Mouse (Mus musculus) hindbrain, embryonic 15.5 days (tissue): ENCODE results near the gene Tmem259. TPM values are rescaled to one million over a fixed set of nuclear protein-coding genes. Genes with fewer than 3 reads are reported as not detected.
A peak's percentile ranks its signal among the peaks of the same experiment; 100 is the strongest.

Experiments used
- ATAC-seq: fragments of 200-750 bp; cut with Nextera tagmentation; 2 replicates; pipeline ENCODE4 v1.8.0; 2017; ENCODE audit warnings: low read depth, moderate number of reproducible peaks, moderate TSS enrichment; ENCODE audit not compliant: low FRiP score
- H3K27ac ChIP-seq: fragments of 300-500 bp; sonication (generic); replicated peaks from 2 replicates; pipeline ENCODE4 v1.5.1; 2015; ENCODE audit warnings: mild to moderate bottlenecking, inconsistent platforms
- H3K27me3 ChIP-seq: fragments of 300-500 bp; sonication (generic); 2 replicates; pipeline ENCODE4 v1.6.1; 2015; ENCODE audit warnings: control low read depth, inconsistent platforms
- H3K36me3 ChIP-seq: fragments of 300-500 bp; sonication (generic); 2 replicates; pipeline ENCODE4 v1.6.1; 2015; ENCODE audit warnings: control low read depth, inconsistent platforms
- H3K4me1 ChIP-seq: fragments of 300-500 bp; sonication (generic); replicated peaks from 2 replicates; pipeline ENCODE4 v1.6.1; 2015; ENCODE audit warnings: control low read depth, inconsistent platforms
- H3K4me2 ChIP-seq: fragments of 300-500 bp; sonication (generic); 2 replicates; pipeline ENCODE4 v1.6.1; 2015; ENCODE audit warnings: moderate library complexity, mild to moderate bottlenecking, inconsistent platforms
- H3K4me3 ChIP-seq: fragments of 300-500 bp; sonication (generic); 2 replicates; pipeline ENCODE4 v1.5.1; 2015; ENCODE audit warnings: mild to moderate bottlenecking, inconsistent platforms
- H3K9ac ChIP-seq: fragments of 300-500 bp; sonication (generic); 2 replicates; pipeline ENCODE4 v1.6.1; 2015; ENCODE audit warnings: inconsistent platforms
- H3K9me3 ChIP-seq: fragments of 300-500 bp; sonication (generic); 2 replicates; pipeline ENCODE4 v1.6.1; 2016; ENCODE audit warnings: control low read depth, inconsistent platforms
- WGBS: fragments of 180-500 bp; shearing (Covaris S2); methylation state at CpG from one replicate; pipeline ENCODE4 v1.1.7; 2015; 5-methylcytosine and 5-hydroxymethylcytosine counted together
- polyA plus RNA-seq: library from polyadenylated mRNA; unstranded; fragments of >200 nt; fragmentation: Nextera tagmentation; extraction: Ambion mirVana; gene quantifications from 2 replicates; pipeline ENCODE4 v1.2.1, GENCODE M21; 2015

Tmem259 gene
- polyA plus RNA-seq, 1 experiment from 2014 or later: 27.3 TPM

DNA sequence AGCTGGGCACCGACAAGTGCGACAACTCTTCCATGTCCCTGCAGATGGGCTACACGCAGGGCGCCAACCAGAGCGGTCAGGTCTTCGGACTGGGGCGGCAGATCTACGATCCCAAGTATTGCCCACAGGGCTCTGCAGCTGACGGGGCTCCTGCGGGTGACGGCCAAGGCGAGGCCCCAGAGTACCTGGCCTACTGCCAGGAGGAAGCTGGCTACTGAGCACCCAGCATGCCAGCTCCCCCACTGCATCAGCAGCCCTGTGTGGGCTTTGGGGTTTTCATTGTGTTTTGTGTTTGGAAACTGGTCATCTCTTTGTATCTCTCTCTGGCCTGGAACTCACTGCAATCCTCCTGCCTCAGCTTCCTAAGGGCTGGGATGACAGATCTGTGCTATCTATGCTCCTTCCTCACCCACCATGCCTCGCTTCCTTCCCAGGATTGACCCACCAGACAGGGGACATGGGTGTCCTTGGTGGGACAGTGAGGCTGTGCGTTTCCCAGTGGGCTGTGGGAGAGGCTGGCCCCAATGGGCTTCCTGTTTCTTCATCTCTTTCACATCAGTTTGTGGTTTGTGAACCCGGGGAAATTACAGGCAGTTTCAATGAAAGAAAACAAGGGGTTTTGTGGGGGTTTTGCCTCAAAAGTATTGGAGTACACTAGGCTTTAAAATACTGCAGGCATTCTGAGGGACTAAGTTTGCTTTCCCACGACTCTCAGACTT lies 10.4 kb upstream of the Tmem259 start:
- Histone ChIP-seq H3K27me3 (peaks cover 15% of the 10 kb centered on the region), H3K4me1 (peaks cover 29% of the 10 kb centered on the region), H3K27ac (no peak overlapping the region), H3K4me3 (no peak overlapping the region), H3K36me3 (no peaks in the 10 kb centered on the region), H3K9me3 (no peaks in the 10 kb centered on the region), H3K4me2 (no peak overlapping the region), H3K9ac (no peak overlapping the region)
- ATAC-seq: no peak
- 77% methylated on average over 16 of the region's 16 CpGs for WGBS

- 84% methylated on average over 6 of the region's 6 CpGs for WGBS
Observed at GRCm38 (mm10) chr10:79991548-79991947, 7.4 kb upstream of the Tmem259 start.

DNA sequence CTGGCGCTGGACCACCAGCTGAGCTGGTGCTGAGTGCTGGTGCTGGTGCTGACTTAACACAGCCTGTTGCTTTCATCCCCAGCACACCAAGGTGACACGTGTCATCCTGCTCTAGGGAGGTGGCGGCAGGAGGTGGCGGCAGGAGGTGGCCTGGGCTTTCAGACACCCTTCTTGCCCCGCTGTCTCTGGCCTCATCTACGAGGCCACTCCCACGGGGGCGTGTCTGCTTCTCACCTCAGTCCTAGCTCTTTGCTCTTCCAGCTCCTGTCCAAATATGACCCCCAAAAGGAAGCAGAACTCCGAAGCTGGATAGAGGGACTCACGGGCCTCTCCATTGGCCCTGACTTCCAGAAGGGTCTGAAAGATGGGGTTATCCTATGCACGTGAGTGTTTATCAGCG lies 7.0 kb upstream of the Tmem259 start:
- Histone ChIP-seq H3K9ac (no peak overlapping the region), H3K9me3 (no peaks in the 10 kb centered on the region), H3K36me3 (no peaks in the 10 kb centered on the region), H3K4me2 (no peak overlapping the region), H3K4me3 (no peak overlapping the region), H3K27ac (no peak overlapping the region), H3K27me3 (peaks cover 39% of the 10 kb centered on the region), H3K4me1 (peaks cover 31% of the 10 kb centered on the region)
- no peak for ATAC-seq
- WGBS: 58% methylated on average over 12 of the region's 12 CpGs

More at GRCm38 (mm10) chr10:79991548-79991947, 7.4 kb upstream of the Tmem259 start:
- Histone ChIP-seq H3K27ac (no peak overlapping the region), H3K4me3 (no peak overlapping the region), H3K36me3 (no peaks in the 10 kb centered on the region), H3K4me1 (peaks cover 30% of the 10 kb centered on the region), H3K27me3 (peaks cover 39% of the 10 kb centered on the region), H3K9ac (no peak overlapping the region), H3K9me3 (no peaks in the 10 kb centered on the region), H3K4me2 (no peak overlapping the region)
- no peak for ATAC-seq

DNA sequence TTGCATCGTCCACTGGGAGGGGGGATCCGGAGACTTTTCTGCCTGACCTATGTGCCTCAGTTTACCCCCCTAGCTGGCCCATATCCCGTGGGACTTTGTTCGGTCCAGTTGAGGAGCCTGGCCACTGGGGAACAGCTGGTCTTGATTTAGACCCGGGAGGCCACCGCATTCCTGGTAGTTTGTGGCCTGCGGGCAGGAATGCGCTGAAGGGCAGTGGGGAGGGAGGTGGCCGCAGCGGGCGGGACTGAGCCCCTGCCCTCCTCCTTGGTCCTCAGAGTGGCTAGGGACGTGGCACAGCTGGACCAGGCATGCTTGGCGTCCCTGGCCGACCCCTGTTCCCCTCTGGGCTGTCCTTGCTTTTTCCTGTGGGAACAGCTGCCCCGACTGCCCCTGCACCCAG lies 5.7 kb upstream of the Tmem259 start:
- Histone ChIP-seq H3K27ac (no peak overlapping the region), H3K9me3 (no peaks in the 10 kb centered on the region), H3K4me3 (no peak overlapping the region), H3K36me3 (no peaks in the 10 kb centered on the region), H3K27me3 (peaks cover 39% of the 10 kb centered on the region), H3K4me2 (peak overlapping the region; percentile 75), H3K4me1 (peaks cover 30% of the 10 kb centered on the region), H3K9ac (no peak overlapping the region)
- ATAC-seq: no peak
- WGBS: 11% methylated on average over 15 of the region's 15 CpGs

- 33% methylated on average over 8 of the region's 8 CpGs for WGBS
- Histone ChIP-seq H3K4me2 (peak overlapping the region; percentile 75), H3K27me3 (peaks cover 39% of the 10 kb centered on the region), H3K9me3 (no peaks in the 10 kb centered on the region), H3K4me3 (peak overlapping the region; percentile 47), H3K27ac (no peak overlapping the region), H3K36me3 (no peaks in the 10 kb centered on the region), H3K4me1 (peaks cover 30% of the 10 kb centered on the region), H3K9ac (0 out of 2 replicates have a peak overlapping the region, but pooled peaks have one; percentile 47)
- no peak for ATAC-seq
Observed at GRCm38 (mm10) chr10:79989272-79989786, 5.2 kb upstream of the Tmem259 start.

DNA sequence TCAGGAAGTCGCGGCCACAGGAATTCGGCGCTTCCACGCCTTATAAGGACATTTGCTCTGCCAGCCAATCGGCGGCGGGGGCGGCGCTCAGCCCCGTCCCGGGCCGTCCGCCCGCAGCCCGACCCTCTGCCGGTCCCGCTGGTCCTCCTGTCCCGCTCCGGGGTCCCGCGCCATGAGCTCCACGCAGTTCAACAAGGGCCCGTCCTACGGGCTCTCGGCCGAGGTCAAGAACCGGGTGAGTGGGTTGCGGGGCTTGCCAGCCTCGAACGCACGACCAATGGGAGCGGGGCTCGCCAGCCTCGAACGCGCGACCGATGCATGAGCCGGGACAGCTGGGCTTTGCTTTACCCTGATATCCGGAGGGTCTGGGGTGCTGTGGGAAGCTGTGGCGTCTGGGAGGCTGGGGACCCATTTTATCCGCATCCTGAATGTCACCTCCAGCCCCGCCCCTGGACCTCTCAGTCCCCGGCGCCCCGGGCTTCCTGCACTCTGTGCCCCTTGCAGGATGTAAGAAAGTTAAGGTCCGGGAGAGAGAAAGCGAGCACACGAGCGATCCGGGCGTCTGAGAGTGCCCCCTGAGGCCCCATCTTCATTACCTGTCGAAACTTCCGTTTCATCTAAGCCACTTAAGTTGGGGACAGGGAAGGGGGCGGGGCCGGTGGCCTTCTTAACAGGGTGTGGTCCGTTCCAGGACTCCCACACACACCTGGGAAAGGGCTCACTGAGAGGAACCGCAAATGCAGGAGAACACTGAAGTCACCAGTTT lies 4.6 kb upstream of the Tmem259 start, which contains the start of gene Cnn2:
Gene Cnn2 (plus strand): TSS at position 79 of the 766 bp plus-strand sequence.
- no peak for ATAC-seq
- Histone ChIP-seq H3K36me3 (no peaks in the 10 kb centered on the region), H3K4me1 (peaks cover 30% of the 10 kb centered on the region), H3K9ac (peak within 1 kb of the TSS; percentile 47), H3K9me3 (no peaks in the 10 kb centered on the region), H3K4me3 (peak within 1 kb of the TSS; percentile 47), H3K4me2 (peak within 1 kb of the TSS; percentile 75), H3K27ac (no peak within 1 kb of the TSS), H3K27me3 (peaks cover 39% of the 10 kb centered on the region)
- WGBS: under 1% methylated on average over 51 of the region's 59 CpGs

DNA sequence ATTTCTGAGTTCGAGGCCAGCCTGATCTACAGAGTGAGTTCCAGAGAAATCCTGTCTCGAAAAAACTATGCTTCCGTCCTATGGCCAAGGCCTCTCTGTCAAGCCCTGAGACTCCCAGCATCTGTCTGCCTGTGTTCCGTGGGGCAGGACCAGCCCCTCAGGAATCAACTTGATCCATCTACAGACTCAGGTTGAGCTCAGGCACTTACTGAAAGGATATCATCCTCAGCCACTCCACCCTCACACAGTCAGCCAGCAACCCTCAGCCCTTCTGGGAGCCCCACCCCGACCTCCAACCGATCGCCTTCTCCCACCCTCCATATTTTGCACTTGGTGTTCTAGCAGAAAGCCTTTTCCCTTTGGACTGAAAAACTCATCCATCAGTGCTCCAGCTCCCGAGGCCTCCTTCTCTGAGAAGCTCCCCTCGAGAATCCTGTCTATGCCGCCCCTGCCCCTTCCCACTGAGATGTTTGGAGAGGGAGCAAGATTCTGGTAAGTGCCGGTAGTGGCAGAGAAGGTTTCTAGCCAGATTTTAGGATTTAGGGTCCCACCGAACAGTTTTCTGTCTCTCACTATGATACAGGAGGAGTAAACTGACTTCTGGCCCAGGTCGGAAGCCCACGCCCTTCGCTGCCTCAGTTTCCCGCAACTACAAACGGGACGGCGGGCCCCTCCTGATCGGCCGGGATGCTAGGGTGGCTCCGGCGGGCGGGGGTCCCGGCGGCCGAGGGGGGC lies 3.8 kb upstream of the Tmem259 start:
- no peak for ATAC-seq
- peak overlapping the region; percentile 47 for H3K4me3 ChIP-seq
- H3K27ac ChIP-seq: no peak overlapping the region
- H3K4me1 ChIP-seq: peaks cover 36% of the 10 kb centered on the region
- H3K9ac ChIP-seq: peak overlapping the region; percentile 47
- no peaks in the 10 kb centered on the region for H3K36me3 ChIP-seq
- H3K4me2 ChIP-seq: peak overlapping the region; percentile 75
- 10% methylated on average over 27 of the region's 27 CpGs for WGBS
- H3K9me3 ChIP-seq: no peaks in the 10 kb centered on the region
- peaks cover 39% of the 10 kb centered on the region for H3K27me3 ChIP-seq

DNA sequence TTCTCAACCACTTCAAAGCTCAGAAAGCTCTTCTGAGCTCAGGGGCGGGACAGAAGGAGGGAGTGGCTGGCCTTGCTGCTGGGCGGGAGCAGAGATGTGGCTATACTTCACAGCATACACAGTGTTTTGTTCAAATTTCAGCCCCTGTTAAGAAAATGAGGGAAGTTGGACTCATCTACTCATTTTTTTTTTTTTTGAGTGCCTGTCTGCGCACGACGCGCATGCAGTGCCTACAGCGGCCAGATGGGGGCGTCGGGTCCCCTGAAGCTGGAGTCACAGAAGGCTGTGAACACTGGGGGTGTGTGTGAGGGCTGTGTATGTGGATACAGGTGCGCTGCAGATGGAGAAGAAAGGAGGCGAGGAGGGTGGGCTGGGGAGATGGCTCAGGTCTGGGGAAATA lies 2.8 kb upstream of the Tmem259 start:
- H3K36me3 ChIP-seq: no peaks in the 10 kb centered on the region
- H3K4me2 ChIP-seq: peak overlapping the region; percentile 96; the same call in 1 of the 2 replicates
- no peaks in the 10 kb centered on the region for H3K9me3 ChIP-seq
- peak overlapping the region; percentile 1; the same call in 1 of the 2 replicates for H3K4me3 ChIP-seq
- H3K9ac ChIP-seq: no peak overlapping the region
- WGBS: 4% methylated on average over 11 of the region's 11 CpGs
- H3K27me3 ChIP-seq: peaks cover 39% of the 10 kb centered on the region
- peaks cover 44% of the 10 kb centered on the region for H3K4me1 ChIP-seq
- no peak for ATAC-seq
- H3K27ac ChIP-seq: no peak overlapping the region

DNA sequence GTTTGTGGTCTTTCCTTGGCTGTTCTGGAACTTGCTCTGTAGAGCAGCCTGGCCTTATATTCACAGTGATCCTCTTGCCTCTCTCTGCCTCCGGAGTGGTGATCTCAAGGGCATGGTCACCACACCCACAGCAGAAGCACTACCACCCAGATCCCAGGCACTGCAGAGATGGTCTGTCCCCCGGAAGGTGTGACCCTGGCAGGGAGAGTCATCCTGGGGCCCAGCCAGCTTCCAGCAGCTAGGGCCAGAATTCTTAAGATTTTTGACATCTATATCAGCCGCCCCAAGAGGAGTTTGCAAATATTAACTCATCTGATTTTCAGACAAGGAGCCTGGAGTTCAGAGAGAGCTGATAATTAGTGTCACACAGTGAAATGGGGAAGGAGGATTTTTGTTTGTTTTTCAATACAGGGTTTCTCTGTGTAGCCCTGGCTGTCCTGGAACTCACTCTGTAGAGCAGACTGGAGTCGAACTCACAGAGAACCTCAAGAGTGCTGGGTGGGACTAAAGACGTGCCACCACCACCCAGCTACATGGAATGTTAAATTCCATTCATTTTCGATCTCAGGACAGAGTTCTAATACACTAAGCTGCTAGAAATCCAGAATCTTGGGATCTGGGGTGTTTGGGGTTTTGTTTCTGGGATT lies 2.2 kb upstream of the Tmem259 start:
- WGBS: 36% methylated on average over 6 of the region's 6 CpGs
- H3K4me1 ChIP-seq: peaks cover 50% of the 10 kb centered on the region
- ATAC-seq: no peak
- peaks cover 39% of the 10 kb centered on the region for H3K27me3 ChIP-seq
- no peaks in the 10 kb centered on the region for H3K9me3 ChIP-seq
- H3K9ac ChIP-seq: peak overlapping the region; percentile 64
- H3K4me3 ChIP-seq: peak overlapping the region; percentile 56
- H3K27ac ChIP-seq: peak overlapping the region; percentile 93
- H3K36me3 ChIP-seq: no peaks in the 10 kb centered on the region
- peak overlapping the region; percentile 96 for H3K4me2 ChIP-seq

- Histone ChIP-seq H3K9me3 (no peaks in the 10 kb centered on the region), H3K4me2 (peak overlapping the region; percentile 96), H3K9ac (peak overlapping the region; percentile 64), H3K4me1 (peaks cover 54% of the 10 kb centered on the region), H3K36me3 (no peaks in the 10 kb centered on the region), H3K4me3 (peak overlapping the region; percentile 56), H3K27ac (peak overlapping the region; percentile 93), H3K27me3 (peaks cover 31% of the 10 kb centered on the region)
- WGBS: 3% methylated on average over 35 of the region's 35 CpGs
- no peak; the same call in 1 of the 2 replicates for ATAC-seq
Observed at GRCm38 (mm10) chr10:79985334-79986231, 1.5 kb upstream of the Tmem259 start.
